Comparison of ENCODE assay signal across 10 mouse cellular contexts in the genomic region with DNA sequence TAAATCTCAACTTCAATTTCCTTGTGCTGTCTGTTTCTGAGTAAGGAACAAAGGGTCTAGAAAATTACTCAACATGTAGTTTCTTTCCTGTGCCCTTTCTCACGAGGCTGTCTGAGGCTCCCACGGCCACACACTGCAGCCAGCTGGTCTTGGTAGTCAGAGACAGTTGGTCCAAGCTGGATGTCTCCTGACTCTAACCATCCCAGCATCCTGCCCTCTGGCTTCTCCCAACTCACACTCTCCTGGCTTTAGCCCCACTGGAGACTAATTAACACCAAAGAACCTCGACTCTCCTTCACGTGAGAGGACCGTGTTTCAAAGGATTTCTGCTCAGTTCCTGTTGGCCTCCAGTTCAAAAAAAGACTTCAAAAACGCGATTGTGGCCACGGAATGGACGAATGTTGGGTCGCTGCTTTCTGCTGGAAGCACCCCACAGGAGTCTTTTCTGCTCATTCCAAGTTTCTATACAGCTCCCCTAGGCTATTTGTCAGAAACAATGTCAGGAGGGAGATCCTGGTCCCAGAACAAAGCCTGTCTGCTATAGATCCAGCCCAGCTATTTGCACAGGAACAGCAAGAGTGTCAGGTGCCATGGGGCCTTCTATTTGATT. TPM values are rescaled to one million over a fixed set of nuclear protein-coding genes. Genes with fewer than 3 reads are reported as not detected.
DNase-seq lines count a peak whose midpoint lies in the region; ATAC-seq and TF ChIP-seq lines count a peak whose summit lies in the region.
"Had no signal": no experiment of that assay in that cellular context is flagged by ENCODE, and none has a peak within 500 bp of the region (broad histone marks: within the 10 kb centered on the region; RNA-seq: fewer than 3 reads in every experiment).

No protein-coding gene starts in this region.

- peaks cover 43% of the 10 kb centered on the region for H3K4me1 ChIP-seq in E14TG2a.4 (replicated peaks; ENCODE audit: low read depth, low read length)
- 0 out of 2 replicates have a peak, but pooled peaks cover 8% of the 10 kb centered on the region for H3K4me1 ChIP-seq in forebrain, postnatal 0 days (ENCODE audit: insufficient read depth)

- no peaks in the 10 kb centered on the region for H3K36me3 ChIP-seq in E14TG2a.4 (ENCODE audit: insufficient read depth, low read length)
- H3K36me3 ChIP-seq in forebrain, postnatal 0 days (ENCODE audit: insufficient read depth), result 0 out of 2 replicates have a peak, but pooled peaks cover 6% of the 10 kb centered on the region

- peak overlapping the region; percentile 24 for H3K27ac ChIP-seq in forebrain, postnatal 0 days (ENCODE audit: low read depth, low read length)
- H3K27ac ChIP-seq: limb, embryonic 15.5 days had no signal

- 4% methylated on average over 10 of the region's 10 CpGs for WGBS in forebrain, postnatal 0 days

- peak; percentile 87 for DNase-seq in brain, embryonic 14.5 days (ENCODE audit: low read depth)
- peak; percentile 49 for DNase-seq in forebrain, postnatal 0 days
- DNase-seq in lung, postnatal 4 days, result peak; percentile 46 to 67
- no peak for DNase-seq in frontal cortex, postnatal 10 days (ENCODE audit: low spot score in 2 of 2)
- DNase-seq in right cerebral cortex, postnatal 36 days (ENCODE audit: low spot score in 2 of 2), result no peak
- DNase-seq in adrenal gland, postnatal 25 days, result no peak
- DNase-seq in layer of hippocampus, adult 9-10 months (ENCODE audit: low spot score), result no peak
- DNase-seq: heart, postnatal 36 days had no signal

- TF ChIP-seq CTCF in E14TG2a.4 (conservative IDR thresholded peaks at IDR 0.05; ENCODE audit: low read length), result no peak
- TF ChIP-seq CTCF in brain, embryonic 14.5 days (IDR thresholded peaks at IDR 0.05; ENCODE audit: borderline replicate concordance, extremely low read depth, insufficient read depth, insufficient read length), result no peak
- TF ChIP-seq CTCF in forebrain, postnatal 0 days (IDR thresholded peaks at IDR 0.05; ENCODE audit: low read depth), result no peak

- no peak overlapping the region for H3K4me2 ChIP-seq in forebrain, postnatal 0 days (ENCODE audit: low read depth)
- H3K4me2 ChIP-seq: limb, embryonic 15.5 days had no signal

- H3K9me3 ChIP-seq in E14TG2a.4 (ENCODE audit: low read length), result peaks cover 5% of the 10 kb centered on the region; the same call in 1 of the 2 replicates
- H3K9me3 ChIP-seq in forebrain, postnatal 0 days (ENCODE audit: low read length), result no peaks in the 10 kb centered on the region
- H3K9me3 ChIP-seq: limb, embryonic 15.5 days had no signal

- peak; percentile 75 for ATAC-seq in forebrain, postnatal 0 days

- H3K27me3 ChIP-seq in E14TG2a.4 (ENCODE audit: insufficient read depth, low read length), result no peaks in the 10 kb centered on the region
- H3K27me3 ChIP-seq in forebrain, postnatal 0 days (ENCODE audit: insufficient read depth, low read length), result no peaks in the 10 kb centered on the region
- H3K27me3 ChIP-seq: limb, embryonic 15.5 days had no signal

- no peak for TF ChIP-seq POLR2A in brain, embryonic 14.5 days (IDR thresholded peaks at IDR 0.05; ENCODE audit: borderline replicate concordance, extremely low read depth, insufficient read depth, insufficient read length, poor library complexity, severe bottlenecking)

- 0 out of 2 replicates have a peak overlapping the region, but pooled peaks have one; percentile 10 for H3K4me3 ChIP-seq in E14TG2a.4 (replicated peaks; ENCODE audit: low read length)
- H3K4me3 ChIP-seq in forebrain, postnatal 0 days (ENCODE audit: low read depth, low read length), result no peak overlapping the region
- H3K4me3 ChIP-seq: limb, embryonic 15.5 days had no signal

- H3K9ac ChIP-seq in forebrain, postnatal 0 days, result no peak overlapping the region
- H3K9ac ChIP-seq: limb, embryonic 15.5 days had no signal

RNA-seq across cellular contexts. Expression of gene Pde9a, which starts 23.8 kb away (rescaled TPM):
- polyA plus RNA-seq in brain, embryonic 14.5 days (2012; rRNA removed), result 60.9 and 112 TPM in 2 replicates
- 40.4 and 43.9 TPM in 2 replicates for total RNA-seq in forebrain, postnatal 0 days (2014; rRNA removed)
- polyA plus RNA-seq in forebrain, postnatal 0 days (2015; fragmentation: Nextera tagmentation; extraction: Ambion mirVana), result 35.5 and 43.6 TPM in 2 replicates
- 1.4 and 2.5 TPM in 2 replicates for total RNA-seq in adrenal gland, postnatal 25 days (2021)

Comparison
In these comparisons a context has a peak if more than half of its experiments do, and no peak if none do; other contexts are left out.
1. DNase-seq: peak in brain, embryonic 14.5 days (single experiment), forebrain, postnatal 0 days (single experiment) and lung, postnatal 4 days (2 of 2); none in frontal cortex, postnatal 10 days (0 of 2), right cerebral cortex, postnatal 36 days (0 of 2), adrenal gland, postnatal 25 days (single experiment) and layer of hippocampus, adult 9-10 months (single experiment).
2. RNA of gene Pde9a, which starts 23.8 kb away (total RNA-seq): 40.4 to 43.9 TPM in forebrain, postnatal 0 days; 1.4 to 2.5 TPM in adrenal gland, postnatal 25 days; every median in the first group is over 10 times any median in the second.